Mouse (Mus musculus): ENCODE data around the gene Stoml2.
A peak's percentile ranks its signal among the peaks of the same experiment; 100 is the strongest.

Stoml2 gene

DNA sequence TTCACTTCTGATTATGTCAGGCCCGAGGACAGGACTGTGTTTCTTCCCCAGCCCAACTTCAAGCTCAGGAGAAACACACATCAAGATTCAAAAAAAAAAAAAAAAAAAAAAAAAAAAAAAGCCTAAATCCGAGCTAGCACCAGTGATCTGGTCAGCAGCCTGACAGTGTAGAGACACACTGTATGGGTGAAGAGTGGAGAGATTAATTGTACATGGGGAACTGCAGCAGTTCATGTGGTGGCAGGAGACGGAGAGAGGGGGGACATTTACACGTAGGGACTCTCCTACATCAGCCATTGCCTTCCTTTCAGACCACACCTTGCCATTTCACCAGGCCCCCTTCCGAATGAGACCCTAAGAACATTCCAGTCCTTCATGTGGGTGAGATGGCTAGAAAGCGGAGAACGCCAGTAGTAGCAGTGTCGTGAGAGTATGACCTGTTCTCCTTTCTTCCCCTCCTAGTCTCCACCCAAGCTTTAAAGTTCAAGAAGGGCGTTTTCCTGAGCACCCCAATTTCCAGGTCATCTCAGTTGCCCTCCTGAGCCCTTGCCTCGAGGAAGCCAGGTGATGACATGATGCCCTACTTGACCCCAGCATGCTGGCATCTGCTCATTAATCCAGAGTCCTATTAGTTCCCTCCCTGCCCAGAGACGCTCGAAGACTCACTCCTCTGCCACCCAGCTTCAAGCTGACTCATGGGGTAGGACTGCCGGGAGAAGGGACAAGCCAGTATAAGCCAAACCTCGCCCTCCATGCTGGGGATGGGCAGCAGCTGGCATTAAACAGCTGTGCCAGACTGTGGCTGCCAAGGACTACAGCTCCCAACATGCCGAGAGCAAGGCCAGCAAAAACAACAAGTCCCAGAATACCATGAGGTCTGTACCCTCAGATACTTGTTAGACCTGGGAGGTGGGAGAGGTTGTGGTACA is 7.3 kb upstream of the Stoml2 start:
- ATAC-seq (ENCODE audit: low TSS enrichment) = peak; percentile 39

DNA sequence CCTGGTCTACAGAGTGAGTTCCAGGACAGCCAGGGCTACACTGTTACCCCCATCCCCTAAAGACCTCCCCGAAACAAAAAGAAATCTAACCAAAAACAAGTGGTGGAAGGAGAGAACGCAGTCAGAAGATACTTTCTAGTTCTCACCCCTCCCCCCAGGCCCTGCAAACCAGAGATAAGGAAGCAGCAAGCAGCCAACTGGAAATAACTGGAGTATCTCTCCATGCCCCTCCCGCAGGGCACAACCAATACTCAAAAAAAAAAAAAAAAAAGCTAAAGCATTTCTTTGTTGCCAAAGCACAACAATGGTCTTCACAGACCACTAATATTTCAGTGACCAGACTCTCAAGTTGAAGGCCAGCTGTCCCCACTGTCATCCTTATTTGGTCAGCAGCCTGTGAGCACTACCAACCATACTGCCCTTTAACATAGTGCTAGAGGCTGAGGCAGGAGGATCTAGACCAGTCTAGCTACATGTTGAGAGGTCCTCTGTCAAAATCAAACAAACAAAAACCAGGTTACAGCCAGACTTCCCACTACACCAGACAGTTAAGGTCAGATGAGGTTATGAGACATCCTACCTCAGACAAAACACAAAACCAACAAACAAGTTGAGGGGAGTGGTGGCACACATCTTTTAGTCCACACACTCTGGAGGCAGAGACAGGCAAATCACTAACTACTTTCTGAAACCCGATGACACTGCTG is 6.5 kb upstream of the Stoml2 start:
- ATAC-seq (ENCODE audit: low TSS enrichment) = no peak

- no peak for ATAC-seq (ENCODE audit: low TSS enrichment)
Measured at GRCm38 (mm10) chr4:43036356-43036755, 4.8 kb upstream of the Stoml2 start.

GRCm38 (mm10) chr4:43035851-43036250 is 4.3 kb upstream of the Stoml2 start:
- no peak for ATAC-seq (ENCODE audit: low TSS enrichment)

DNA sequence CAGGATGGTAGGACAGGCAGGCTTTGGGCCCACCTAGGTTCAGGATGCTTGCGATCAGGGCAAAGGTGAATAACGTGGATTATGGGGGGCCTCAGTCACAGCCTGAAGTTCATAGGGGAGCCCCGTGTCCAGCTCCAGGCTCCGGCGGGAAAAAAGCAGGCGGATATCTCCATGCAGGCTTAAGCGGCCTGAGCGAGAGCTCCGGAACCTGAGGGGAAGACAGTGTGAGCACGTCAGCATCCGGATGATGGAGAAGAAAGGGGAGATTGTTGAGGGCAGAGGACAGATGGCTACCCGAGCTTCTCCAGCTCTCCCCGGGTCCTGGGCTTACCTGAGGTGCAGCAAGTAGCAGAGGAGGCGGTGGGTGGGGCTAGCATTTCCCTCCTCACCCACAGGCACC is 2.0 kb upstream of the Stoml2 start:
- ATAC-seq (ENCODE audit: low TSS enrichment) = no peak

- ATAC-seq (ENCODE audit: low TSS enrichment) = no peak
Measured at GRCm38 (mm10) chr4:43032501-43032900, 991 bp upstream of the Stoml2 start.

GRCm38 (mm10) chr4:43030780-43031230 is 705 bp downstream of the Stoml2 start:
- peak; percentile 10 for ATAC-seq (ENCODE audit: low TSS enrichment)

GRCm38 (mm10) chr4:43030352-43030751 is 1.2 kb downstream of the Stoml2 start:
- no peak for ATAC-seq (ENCODE audit: low TSS enrichment)

GRCm38 (mm10) chr4:43029749-43030148 is 1.8 kb downstream of the Stoml2 start:
- ATAC-seq (ENCODE audit: low TSS enrichment) = no peak

DNA sequence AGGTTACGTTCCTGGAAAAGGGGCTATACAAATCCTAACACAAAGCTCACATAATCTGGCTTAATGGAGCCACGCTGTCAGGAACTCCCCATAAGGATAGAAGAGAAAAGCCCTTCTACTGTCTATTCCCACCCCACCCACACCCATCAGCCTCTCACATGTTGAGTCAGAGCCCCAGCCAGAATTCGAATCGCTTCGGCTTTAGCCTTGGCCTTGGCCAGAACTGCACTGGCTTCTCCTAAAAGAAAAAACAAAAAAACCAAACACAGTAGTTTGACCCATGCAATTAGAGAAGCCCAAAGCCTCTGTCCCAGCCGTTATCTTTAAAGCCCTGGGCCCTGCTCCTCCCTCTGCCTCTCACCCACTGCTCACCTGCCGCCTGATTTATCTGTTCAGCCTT is 2.4 kb downstream of the Stoml2 start:
- no peak for ATAC-seq (ENCODE audit: low TSS enrichment)

DNA sequence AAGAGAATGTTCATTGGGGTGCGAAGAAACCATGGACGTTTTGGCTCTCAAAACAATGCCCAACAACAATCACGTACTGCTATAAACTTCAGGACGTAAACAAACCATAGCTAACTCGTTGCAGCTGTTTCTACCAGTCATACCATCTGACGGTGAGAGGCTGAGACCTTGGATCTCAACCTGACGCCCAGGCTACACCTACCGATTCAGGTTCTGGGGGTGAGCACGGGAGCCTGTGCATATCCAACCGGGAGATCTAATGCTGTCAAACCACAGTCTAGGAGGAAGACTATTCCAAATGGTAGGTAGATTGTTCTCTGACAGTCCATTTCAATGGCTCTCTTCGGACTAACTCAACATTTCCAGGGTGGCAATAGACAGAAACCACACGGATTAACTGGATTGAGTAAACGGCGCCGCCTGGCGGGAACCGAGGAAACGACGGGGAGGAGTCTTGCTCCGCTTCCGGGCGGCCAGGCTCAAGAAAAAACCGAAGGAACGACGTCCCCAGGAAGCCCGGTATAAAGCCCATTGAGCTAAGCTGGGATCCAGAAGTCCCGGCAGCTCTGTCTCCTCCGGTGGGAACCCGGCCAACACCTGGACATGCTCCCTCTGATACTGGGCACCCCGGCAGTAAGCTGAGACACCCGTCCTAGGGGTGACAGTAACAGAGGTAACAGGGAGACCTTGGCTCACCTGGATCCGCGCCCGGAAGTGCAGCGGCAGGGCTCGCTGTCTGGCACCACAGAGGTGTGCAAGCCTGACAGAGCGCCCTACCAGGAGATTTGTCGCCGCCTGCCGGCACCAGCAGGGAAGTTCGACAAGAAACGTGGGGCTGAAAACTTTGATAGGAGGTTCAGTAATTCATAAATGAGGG is 6.2 kb downstream of the Stoml2 start, which contains the start of gene Pigo:
Gene Pigo (minus strand): TSS at position 736 of the 877 bp plus-strand sequence.
- ATAC-seq (ENCODE audit: low TSS enrichment) = peak; percentile 93

GRCm38 (mm10) chr4:43024673-43025072 is 6.8 kb downstream of the Stoml2 start:
- no peak for ATAC-seq (ENCODE audit: low TSS enrichment)

GRCm38 (mm10) chr4:43021341-43021740 is 10.2 kb downstream of the Stoml2 start:
- no peak for ATAC-seq (ENCODE audit: low TSS enrichment)

DNA sequence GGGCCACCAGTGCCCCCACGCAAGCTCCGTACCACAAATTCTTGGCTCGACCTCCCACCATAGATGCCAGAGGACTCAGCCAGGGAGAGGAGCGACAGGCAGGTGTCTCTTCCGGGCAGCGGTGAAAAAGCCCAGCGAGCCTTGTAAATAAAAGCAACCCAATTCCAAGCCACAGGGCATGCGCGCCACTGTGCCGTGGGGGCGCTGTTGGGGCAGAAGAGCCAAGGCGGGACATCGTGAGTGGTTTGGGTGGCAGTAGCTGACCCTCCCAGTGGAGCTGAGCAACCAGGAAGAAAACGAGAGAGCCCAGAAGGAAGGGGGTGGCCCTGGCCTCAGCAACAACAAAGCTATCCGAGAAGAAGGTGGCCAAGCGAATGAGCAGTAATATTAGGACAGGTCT is 10.6 kb downstream of the Stoml2 start:
- no peak for ATAC-seq (ENCODE audit: low TSS enrichment)

GRCm38 (mm10) chr4:43019641-43020465 is 11.7 kb downstream of the Stoml2 start:
- ATAC-seq (ENCODE audit: low TSS enrichment) = no peak

- no peak for ATAC-seq (ENCODE audit: low TSS enrichment)
Measured at GRCm38 (mm10) chr4:43019176-43019575, 12.3 kb downstream of the Stoml2 start.

- no peak for ATAC-seq (ENCODE audit: low TSS enrichment)
Measured at GRCm38 (mm10) chr4:43018156-43018555, 13.4 kb downstream of the Stoml2 start.

GRCm38 (mm10) chr4:43012091-43012490 is 19.4 kb downstream of the Stoml2 start:
- no peak for ATAC-seq (ENCODE audit: low TSS enrichment)

DNA sequence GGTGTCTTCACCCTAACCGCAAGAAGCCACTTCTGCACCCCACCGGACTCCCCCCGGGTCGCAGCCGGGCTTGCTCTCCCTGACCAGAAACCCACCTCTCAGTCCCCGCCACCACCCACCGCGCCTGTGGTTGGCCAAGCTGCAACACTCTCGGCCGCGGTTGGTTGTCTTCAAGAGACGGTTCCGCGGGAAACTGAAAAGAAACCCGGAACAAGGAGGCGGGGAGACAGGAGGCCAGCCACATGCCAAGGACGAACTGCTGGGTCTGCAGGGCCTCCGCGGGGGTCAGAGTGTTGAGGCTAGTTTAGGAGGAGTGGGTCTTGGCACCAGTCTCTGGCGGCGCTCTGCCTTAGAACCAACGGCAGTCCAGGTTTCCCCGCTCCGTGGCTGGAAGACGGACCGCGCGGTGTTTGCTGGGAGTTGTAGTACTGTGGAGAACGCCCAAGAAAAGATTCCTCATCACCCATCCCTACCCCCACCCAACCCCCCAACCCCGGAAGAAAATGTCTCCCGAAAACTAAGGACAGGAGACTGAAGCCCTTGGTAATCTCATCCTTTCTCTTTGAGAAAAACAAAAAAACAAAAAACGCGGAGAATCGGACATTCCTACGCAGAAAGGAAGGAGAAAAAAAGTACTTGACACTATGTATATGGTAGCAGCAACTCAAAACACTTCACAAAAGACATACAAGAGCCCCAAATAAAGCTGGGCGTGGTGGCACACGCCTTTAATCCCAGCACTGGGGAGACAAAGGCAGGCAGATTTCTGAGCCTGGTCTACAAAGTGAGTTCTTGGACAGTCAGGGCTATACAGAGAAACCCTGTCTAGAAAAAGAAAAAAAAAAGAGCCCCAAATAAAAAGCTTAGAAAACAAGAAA is 21.1 kb downstream of the Stoml2 start, which contains the start of gene Fancg:
Gene Fancg (minus strand): TSS at position 346 of the 878 bp plus-strand sequence.
- peak; percentile 93 for ATAC-seq (ENCODE audit: low TSS enrichment)

GRCm38 (mm10) chr4:43005765-43006164 is 25.7 kb downstream of the Stoml2 start:
- no peak for ATAC-seq (ENCODE audit: low TSS enrichment)
